Mouse (Mus musculus) spleen, adult 2 months (tissue): ENCODE measurements around the gene Avp. TPM values are rescaled to one million over a fixed set of nuclear protein-coding genes. Genes with fewer than 3 reads are reported as not detected.

Source experiments
- DNase-seq, 2 experiments: peaks; one replicate each; pipeline versions ENCODE4 v3.0.0 to v3.0.0-alpha.2; 2012 to 2021; ENCODE audit warnings: low spot score in 2 of 2, low read depth in 1 of 2
- H3K27ac ChIP-seq: fragments of 200-500 bp; 2 replicates; pipeline ENCODE4 v1.5.1; 2012; ENCODE audit warnings: low read length, inconsistent platforms; ENCODE audit not compliant: insufficient read depth
- H3K27me3 ChIP-seq: fragments of 200-500 bp; 2 replicates; pipeline ENCODE4 v1.6.1; 2012; ENCODE audit warnings: mild to moderate bottlenecking, moderate library complexity, low read length, inconsistent platforms; ENCODE audit not compliant: control insufficient read depth, insufficient read depth
- H3K36me3 ChIP-seq: fragments of 200-500 bp; 2 replicates; pipeline ENCODE4 v1.6.1; 2012; ENCODE audit warnings: mild to moderate bottlenecking, low read length, inconsistent platforms; ENCODE audit not compliant: control insufficient read depth, insufficient read depth
- H3K4me1 ChIP-seq: fragments of 200-500 bp; 2 replicates; pipeline ENCODE4 v1.6.1; 2011; ENCODE audit warnings: inconsistent platforms; ENCODE audit not compliant: control insufficient read depth, insufficient read depth, insufficient read length
- H3K4me3 ChIP-seq: fragments of 200-500 bp; 2 replicates; pipeline ENCODE4 v1.5.1; 2011; ENCODE audit warnings: mild to moderate bottlenecking, inconsistent platforms; ENCODE audit not compliant: insufficient read depth, insufficient read length; ENCODE audit errors: extremely low read depth
- CTCF ChIP-seq: fragments of 200-500 bp; IDR thresholded peaks from 2 replicates; pipeline ENCODE4 v1.5.1; 2011; ENCODE audit warnings: mild to moderate bottlenecking, inconsistent platforms; ENCODE audit not compliant: insufficient read depth, insufficient read length, insufficient replicate concordance; ENCODE audit errors: extremely low read depth
- POLR2A ChIP-seq: fragments of 200-500 bp; IDR thresholded peaks from 2 replicates; pipeline ENCODE4 v1.6.1; 2011; ENCODE audit warnings: low read depth, low read length, inconsistent platforms
- WGBS: fragments of 180-500 bp; shearing (Covaris S2); methylation state at CpG from one replicate; pipeline ENCODE4 v1.1.7; 2018; 5-methylcytosine and 5-hydroxymethylcytosine counted together
- polyA plus RNA-seq: library from polyadenylated mRNA; depleted of rRNA; stranded (reverse); fragments of >200 nt; gene quantifications from 2 replicates; pipeline ENCODE4 v1.2.3, GENCODE M21; 2012

Gene Avp
- polyA plus RNA-seq, 1 experiment = not detected

DNA sequence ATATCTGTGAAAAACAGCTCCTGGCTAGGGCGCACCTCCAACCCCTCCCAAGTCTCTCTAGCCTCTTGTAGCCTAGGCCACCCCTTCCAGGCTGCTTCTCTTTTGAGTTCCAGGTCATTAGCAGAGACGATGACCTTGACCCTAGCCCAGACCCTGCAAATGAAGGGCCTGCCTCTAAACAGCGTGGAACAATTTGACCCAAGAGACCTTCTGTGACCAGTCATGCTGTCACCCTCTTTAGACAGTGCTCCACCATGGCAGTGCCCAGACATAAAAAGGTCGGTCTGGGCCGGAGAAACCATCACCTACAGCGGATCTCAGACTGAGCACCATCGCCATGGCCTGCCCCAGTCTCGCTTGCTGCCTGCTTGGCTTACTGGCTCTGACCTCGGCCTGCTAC lies 6.5 kb downstream of the Avp start, which contains the start of gene Oxt:
Gene Oxt, plus strand, starts transcription at position 301 of the 400 bp plus-strand sequence.
- WGBS = 79% methylated on average over 9 of the region's 9 CpGs
- H3K36me3 ChIP-seq = no peaks in the 10 kb centered on the region
- no peak within 1 kb of the TSS for H3K4me3 ChIP-seq
- no peak within 1 kb of the TSS for H3K27ac ChIP-seq
- peaks cover 5% of the 10 kb centered on the region for H3K4me1 ChIP-seq
- TF ChIP-seq CTCF = no peak
- TF ChIP-seq POLR2A = no peak
- peaks cover 20% of the 10 kb centered on the region for H3K27me3 ChIP-seq
- DNase-seq = no peak

DNA sequence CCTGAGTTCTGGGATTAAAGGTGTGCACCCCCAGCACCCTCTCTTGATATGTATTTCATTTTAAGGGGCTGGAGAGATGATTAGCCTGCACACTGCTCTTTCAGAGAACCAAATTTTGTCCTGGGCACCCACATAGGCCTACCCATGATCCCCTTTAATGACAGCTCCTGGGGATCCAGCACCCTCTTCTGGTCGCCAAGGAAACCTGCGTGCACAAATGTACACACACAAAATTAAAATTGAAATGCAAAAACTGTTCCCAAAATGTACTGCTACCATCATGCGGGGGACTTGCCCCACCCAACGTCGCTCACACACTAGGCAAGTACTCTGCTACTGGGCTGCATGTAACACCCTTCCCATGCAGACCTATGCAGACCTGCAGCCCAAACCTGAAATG lies 7.4 kb downstream of the Avp start:
- Histone ChIP-seq H3K27ac (no peak overlapping the region), H3K4me1 (peaks cover 3% of the 10 kb centered on the region), H3K27me3 (peaks cover 18% of the 10 kb centered on the region), H3K36me3 (no peaks in the 10 kb centered on the region), H3K4me3 (no peak overlapping the region)
- 86% methylated on average over 5 of the region's 5 CpGs for WGBS
- no peak for DNase-seq
- TF ChIP-seq POLR2A (no peak), CTCF (no peak)

DNA sequence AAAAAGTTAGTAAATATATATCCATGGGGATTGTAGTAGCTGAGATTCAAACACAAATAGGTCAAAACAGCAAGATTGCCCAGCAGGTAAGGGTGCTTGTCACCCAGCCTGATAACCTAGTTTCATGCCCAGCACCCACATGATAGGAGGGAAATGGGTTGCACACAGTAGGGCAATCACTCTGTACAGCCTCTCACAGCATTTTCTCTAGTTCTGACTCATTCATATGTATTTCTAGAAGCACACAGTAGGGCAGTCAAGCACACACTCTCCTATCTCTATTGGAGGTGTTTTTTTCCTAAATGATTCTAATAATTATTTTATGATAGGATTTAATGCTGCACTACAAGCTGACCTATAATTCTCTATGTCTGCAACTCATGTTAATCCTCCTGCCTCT lies 12.4 kb downstream of the Avp start:
- Histone ChIP-seq H3K4me3 (no peak overlapping the region), H3K27me3 (no peaks in the 10 kb centered on the region), H3K27ac (no peak overlapping the region), H3K36me3 (peaks cover 3% of the 10 kb centered on the region; the same call in 1 of the 2 replicates), H3K4me1 (0 out of 2 replicates have a peak, but pooled peaks cover under 1% of the 10 kb centered on the region)
- no peak for DNase-seq
- TF ChIP-seq POLR2A (no peak), CTCF (no peak)

DNA sequence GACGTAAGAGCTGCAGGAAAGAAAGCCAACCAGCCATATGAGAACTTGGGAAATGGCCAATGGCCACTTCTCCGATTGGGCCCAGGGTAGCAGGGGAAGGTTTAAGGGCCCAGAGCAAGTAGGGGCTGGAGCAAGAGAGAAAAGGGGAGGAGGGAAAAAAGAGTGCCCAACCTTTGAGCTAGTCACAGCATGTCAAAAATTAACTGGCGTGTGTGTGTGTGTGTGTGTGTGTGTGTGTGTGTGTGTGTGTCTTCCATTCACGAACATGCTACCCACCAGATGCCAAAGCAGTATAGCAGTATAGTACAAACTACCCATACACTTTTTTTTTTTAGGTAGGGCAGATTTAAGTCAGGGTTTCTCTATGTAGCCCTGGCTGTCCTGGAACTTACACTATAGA lies 13.4 kb downstream of the Avp start:
- Histone ChIP-seq H3K4me1 (peaks cover 6% of the 10 kb centered on the region; the same call in 1 of the 2 replicates), H3K27ac (no peak overlapping the region), H3K36me3 (peaks cover 3% of the 10 kb centered on the region; the same call in 1 of the 2 replicates), H3K4me3 (no peak overlapping the region), H3K27me3 (no peaks in the 10 kb centered on the region)
- no peak for DNase-seq
- no peak for TF ChIP-seq POLR2A
- no peak for TF ChIP-seq CTCF
- 84% methylated on average over 4 of the region's 4 CpGs for WGBS

DNA sequence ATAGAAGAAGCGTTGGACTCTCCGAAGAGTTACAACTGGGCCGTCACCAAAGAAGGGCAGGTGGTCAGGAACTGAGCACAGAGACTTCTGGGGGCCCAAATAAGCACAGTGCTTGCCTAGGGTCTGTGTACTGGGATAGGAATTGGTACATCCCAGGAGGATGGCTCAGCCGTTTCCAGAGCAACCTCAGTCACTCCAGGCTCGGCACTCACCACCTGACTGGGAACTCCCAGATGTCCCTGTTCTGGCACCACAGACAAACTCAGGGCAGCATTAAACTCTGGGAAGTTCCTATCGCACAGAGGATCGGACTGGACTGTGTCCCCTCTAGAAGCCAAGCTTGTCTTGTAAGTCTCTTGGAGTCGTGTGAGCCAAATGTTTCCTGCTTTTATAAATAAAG lies 17.4 kb downstream of the Avp start:
- no peak for DNase-seq
- 94% methylated on average over 8 of the region's 8 CpGs for WGBS
- no peak overlapping the region for H3K27ac ChIP-seq
- H3K4me1 ChIP-seq = peaks cover 8% of the 10 kb centered on the region; the same call in 1 of the 2 replicates
- TF ChIP-seq POLR2A = no peak
- TF ChIP-seq CTCF = no peak
- no peaks in the 10 kb centered on the region for H3K27me3 ChIP-seq
- H3K4me3 ChIP-seq = no peak overlapping the region
- H3K36me3 ChIP-seq = peaks cover 3% of the 10 kb centered on the region; the same call in 1 of the 2 replicates

DNA sequence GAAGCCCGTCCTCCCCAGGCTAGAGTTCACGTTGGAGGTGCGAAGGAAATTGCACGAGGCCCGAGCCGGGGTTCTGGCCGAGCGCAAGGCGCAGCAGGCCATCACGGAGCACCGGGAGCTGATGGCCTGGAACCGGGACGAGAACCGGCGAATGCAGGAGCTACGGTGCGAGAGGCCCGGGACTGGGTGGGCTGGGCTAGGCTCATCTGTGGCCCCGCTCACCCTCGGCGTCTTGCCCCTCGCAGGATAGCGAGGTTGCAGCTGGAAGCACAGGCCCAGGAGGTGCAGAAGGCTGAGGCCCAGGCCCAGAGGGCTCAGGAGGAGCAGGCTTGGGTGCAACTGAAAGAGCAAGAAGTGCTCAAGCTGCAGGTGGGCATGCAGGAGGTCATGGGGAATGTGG lies 18.3 kb downstream of the Avp start:
- H3K27me3 ChIP-seq = no peaks in the 10 kb centered on the region
- H3K27ac ChIP-seq = no peak overlapping the region
- peak overlapping the region; percentile 84 for H3K4me3 ChIP-seq
- peaks cover 3% of the 10 kb centered on the region; the same call in 1 of the 2 replicates for H3K36me3 ChIP-seq
- H3K4me1 ChIP-seq = peaks cover 8% of the 10 kb centered on the region; the same call in 1 of the 2 replicates
- TF ChIP-seq POLR2A (no peak), CTCF (no peak)
- 1% methylated on average over 23 of the region's 23 CpGs for WGBS
- peak in 1 of 2 experiments; percentile 9 for DNase-seq

DNA sequence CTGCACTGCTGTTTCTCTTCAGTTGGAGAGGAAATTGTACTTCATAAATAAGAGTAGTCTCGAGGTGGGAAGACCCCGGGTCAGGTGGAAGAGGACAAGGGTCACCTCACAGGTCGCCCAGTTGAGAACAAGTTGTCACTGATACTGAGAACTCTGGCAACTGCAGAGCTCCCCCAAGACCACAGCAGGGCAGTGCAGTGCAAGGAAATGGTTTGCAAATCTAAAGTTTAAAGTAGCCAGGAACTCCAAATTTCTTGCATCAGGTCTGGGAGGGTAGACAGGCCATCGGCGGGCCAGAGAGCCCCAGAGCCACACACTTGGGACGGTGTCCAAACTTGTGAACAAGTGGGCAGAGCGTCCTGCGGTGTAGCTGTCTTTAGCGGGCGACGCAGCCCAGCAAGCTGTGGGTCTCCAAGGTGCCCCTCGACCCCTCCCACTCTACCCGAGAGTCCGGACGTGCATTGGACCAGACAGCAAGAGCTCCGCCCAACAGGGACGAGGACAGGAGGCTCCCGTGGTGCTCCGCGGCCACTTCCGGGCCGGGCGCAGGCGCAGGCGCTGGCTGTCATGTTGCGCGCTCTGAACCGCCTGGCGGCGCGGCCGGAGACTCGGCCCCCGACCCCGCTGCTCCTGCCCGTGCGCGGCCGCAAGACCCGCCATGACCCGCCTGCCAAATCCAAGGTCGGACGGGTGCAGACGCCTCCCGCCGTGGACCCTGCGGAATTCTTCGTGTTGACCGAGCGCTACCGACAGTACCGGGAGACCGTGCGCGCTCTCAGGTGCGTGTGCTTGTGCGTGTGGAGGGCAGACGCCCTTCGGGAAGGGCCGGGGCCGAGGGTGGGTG lies 18.9 kb downstream of the Avp start, which contains the start of gene Mrps26:
Gene Mrps26, plus strand, starts transcription at position 531 of the 844 bp plus-strand sequence.
- no peaks in the 10 kb centered on the region for H3K27me3 ChIP-seq
- H3K4me1 ChIP-seq = peaks cover 8% of the 10 kb centered on the region; the same call in 1 of the 2 replicates
- TF ChIP-seq POLR2A (peak; percentile 62), CTCF (no peak)
- peak within 1 kb of the TSS; percentile 84 for H3K4me3 ChIP-seq
- DNase-seq = peak; percentile 78 to 92
- peak within 1 kb of the TSS; percentile 64 for H3K27ac ChIP-seq
- peaks cover 3% of the 10 kb centered on the region; the same call in 1 of the 2 replicates for H3K36me3 ChIP-seq
- under 1% methylated on average over 60 of the region's 61 CpGs for WGBS
